Mouse (Mus musculus): Measurements from ENCODE around the gene Golph3.

DNA sequence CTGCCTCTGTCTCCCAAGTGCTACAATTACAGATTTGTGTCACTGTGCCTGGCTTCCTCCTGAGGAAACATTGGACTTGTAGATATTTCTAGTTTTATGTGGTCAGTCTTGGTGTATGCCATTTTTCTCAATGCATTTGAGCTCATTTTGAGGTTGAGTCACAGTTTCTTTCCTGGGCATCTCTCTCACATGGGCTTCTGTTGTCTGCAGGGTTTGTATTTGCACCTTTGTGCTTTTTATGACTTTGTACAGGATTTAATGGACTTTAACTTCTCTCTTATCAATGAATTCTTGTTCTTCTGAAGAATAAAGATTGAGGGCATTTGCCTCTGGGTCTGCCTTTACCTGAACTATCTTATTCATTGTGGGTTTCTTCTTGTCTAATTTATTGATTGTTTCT, 36.2 kb downstream of the Golph3 start:
- TF ChIP-seq CTCF (IDR thresholded peaks at IDR 0.05; ENCODE audit: low read depth), result no peak
- no peak for TF ChIP-seq EP300 (IDR thresholded peaks at IDR 0.05; ENCODE audit: low read depth)

Measured in liver, embryonic 14.5 days (tissue).